Mouse (Mus musculus): ENCODE measurements around the gene Cx3cr1. TPM values are rescaled to one million over a fixed set of nuclear protein-coding genes. Genes with fewer than 3 reads are reported as not detected.

Cx3cr1 gene
- polyA plus RNA-seq, 1 experiment from 2014 or later, result 3.5 TPM

- no peak overlapping the region for H3K27ac ChIP-seq
- no peaks in the 10 kb centered on the region for H3K36me3 ChIP-seq
- DNase-seq (no peak), ATAC-seq (ENCODE audit: low read depth) (no peak)
- no peaks in the 10 kb centered on the region for H3K27me3 ChIP-seq
- no peaks in the 10 kb centered on the region for H3K9me3 ChIP-seq (replicated peaks)
- no peak overlapping the region for H3K9ac ChIP-seq
- no peak overlapping the region for H3K4me2 ChIP-seq
- H3K4me3 ChIP-seq (replicated peaks), result no peak overlapping the region
- 67% methylated on average over 10 of the region's 10 CpGs for WGBS (ENCODE audit: insufficient replicate concordance)
- H3K4me1 ChIP-seq (replicated peaks), result no peaks in the 10 kb centered on the region
These were observed 217.2 kb downstream of the Cx3cr1 start for GRCm38 (mm10) chr9:119852347-119853030.

Other genes starting within 250 kb of the Cx3cr1 start
- not detected in 2 replicates for gene Scn11a, start 244.4 kb downstream of the Cx3cr1 start, polyA plus RNA-seq (2015; fragmentation: Nextera tagmentation; extraction: Ambion mirVana)
- gene Wdr48, start 175.0 kb downstream of the Cx3cr1 start, polyA plus RNA-seq (2015; fragmentation: Nextera tagmentation; extraction: Ambion mirVana), result 22.8 and 27.8 TPM in 2 replicates
- 10.4 and 12.6 TPM in 2 replicates for gene Gorasp1, start 132.3 kb downstream of the Cx3cr1 start, polyA plus RNA-seq (2015; fragmentation: Nextera tagmentation; extraction: Ambion mirVana)
- gene Ttc21a, start 132.3 kb downstream of the Cx3cr1 start, polyA plus RNA-seq (2015; fragmentation: Nextera tagmentation; extraction: Ambion mirVana), result 0.08 and 0.09 TPM in 2 replicates
- 1.2 and 1.3 TPM in 2 replicates for gene Csrnp1, start 85.2 kb downstream of the Cx3cr1 start, polyA plus RNA-seq (2015; fragmentation: Nextera tagmentation; extraction: Ambion mirVana)
- 0.01 and 0.14 TPM in 2 replicates for gene Xirp1, start 46.3 kb downstream of the Cx3cr1 start, polyA plus RNA-seq (2015; fragmentation: Nextera tagmentation; extraction: Ambion mirVana)
- 0.13 TPM in 1 of 2 replicates, not detected in the other for gene Ccr8, start 22.2 kb upstream of the Cx3cr1 start, polyA plus RNA-seq (2015; fragmentation: Nextera tagmentation; extraction: Ambion mirVana)
- 137 and 138 TPM in 2 replicates for gene Slc25a38, start 40.5 kb upstream of the Cx3cr1 start, polyA plus RNA-seq (2015; fragmentation: Nextera tagmentation; extraction: Ambion mirVana)
- 1,061 and 1,158 TPM in 2 replicates for gene Rpsa, start 57.8 kb upstream of the Cx3cr1 start, polyA plus RNA-seq (2015; fragmentation: Nextera tagmentation; extraction: Ambion mirVana)
- not detected in 2 replicates for gene Mobp, start 79.8 kb upstream of the Cx3cr1 start, polyA plus RNA-seq (2015; fragmentation: Nextera tagmentation; extraction: Ambion mirVana)
- gene Myrip, start 231.6 kb upstream of the Cx3cr1 start, polyA plus RNA-seq (2015; fragmentation: Nextera tagmentation; extraction: Ambion mirVana), result 0.03 TPM in 1 of 2 replicates, not detected in the other